In genomic region chr2:93996254-93996653, GRCm38 (mm10) we compare ENCODE assay signal across 40 mouse cellular contexts. TPM values are rescaled to one million over a fixed set of nuclear protein-coding genes. Genes with fewer than 3 reads are reported as not detected.
"Had no signal": no experiment of that assay in that cellular context is flagged by ENCODE, and none has a peak within 500 bp of the region (broad histone marks: within the 10 kb centered on the region; RNA-seq: fewer than 3 reads in every experiment).

Gene Gm27027, minus strand, starts transcription at chr2:93996354.

- H3K27me3 ChIP-seq: heart, embryonic 12.5 days; heart, embryonic 13.5 days; heart, embryonic 15.5 days; hindbrain, embryonic 12.5 days; hindbrain, embryonic 13.5 days; hindbrain, embryonic 15.5 days; intestine, embryonic 15.5 days; kidney, embryonic 15.5 days had no signal

- ATAC-seq: hindbrain, embryonic 16.5 days; hindbrain, postnatal 0 days; inflammation-experienced regulatory T-cells, adult 6 months; intestine, embryonic 15.5 days; intestine, embryonic 16.5 days; intestine, postnatal 0 days had no signal

- DNase-seq: heart, postnatal 10 days; heart, postnatal 14 days; heart, postnatal 36 days; heart, postnatal 4 days; kidney, adult 11 months; kidney, adult 18-20 months; kidney, adult 8-10 months; kidney, adult 9 months; kidney, postnatal 10 days; kidney, postnatal 14 days; kidney, postnatal 4 days; layer of hippocampus, adult 9-11 months; layer of hippocampus, postnatal 36 days had no signal

- H3K4me2 ChIP-seq: heart, embryonic 11.5 days; heart, embryonic 12.5 days; heart, embryonic 13.5 days; heart, embryonic 15.5 days; hindbrain, embryonic 12.5 days; hindbrain, embryonic 13.5 days; hindbrain, embryonic 14.5 days; hindbrain, embryonic 15.5 days; intestine, embryonic 15.5 days; kidney, embryonic 15.5 days had no signal

- H3K9ac ChIP-seq: heart, embryonic 12.5 days; heart, embryonic 13.5 days; heart, embryonic 15.5 days; hindbrain, embryonic 12.5 days; hindbrain, embryonic 13.5 days; hindbrain, embryonic 14.5 days; hindbrain, embryonic 15.5 days; intestine, embryonic 15.5 days; kidney, embryonic 15.5 days had no signal

- H3K4me1 ChIP-seq: intestine, embryonic 15.5 days had no signal

- H3K9me3 ChIP-seq: heart, embryonic 10.5 days; heart, embryonic 12.5 days; heart, embryonic 13.5 days; heart, embryonic 15.5 days; hindbrain, embryonic 10.5 days; hindbrain, embryonic 12.5 days; hindbrain, embryonic 13.5 days; hindbrain, embryonic 15.5 days; intestine, embryonic 15.5 days; kidney, embryonic 15.5 days had no signal

- H3K27ac ChIP-seq: heart, embryonic 10.5 days; heart, embryonic 15.5 days; hindbrain, embryonic 10.5 days; hindbrain, embryonic 12.5 days; hindbrain, embryonic 13.5 days; hindbrain, embryonic 14.5 days; hindbrain, embryonic 15.5 days; hindbrain, postnatal 0 days; intestine, embryonic 15.5 days; kidney, embryonic 15.5 days; kidney, postnatal 0 days; layer of hippocampus, adult 2 months; left cerebral cortex, adult 2 months had no signal

- H3K4me3 ChIP-seq: heart, embryonic 10.5 days; heart, embryonic 12.5 days; heart, embryonic 13.5 days; heart, embryonic 15.5 days; hindbrain, embryonic 10.5 days; hindbrain, embryonic 12.5 days; hindbrain, embryonic 13.5 days; hindbrain, embryonic 15.5 days; intestine, embryonic 15.5 days; kidney, embryonic 15.5 days; layer of hippocampus, adult 2 months; left cerebral cortex, adult 2 months had no signal

RNA-seq across cellular contexts. Expression of gene Gm27027, which starts in this region (rescaled TPM):
- polyA plus RNA-seq: heart, embryonic 10.5 days; heart, embryonic 11.5 days; heart, embryonic 12.5 days; heart, embryonic 13.5 days; heart, embryonic 14.5 days; heart, embryonic 15.5 days; heart, embryonic 16.5 days; heart, postnatal 0 days; hindbrain, embryonic 10.5 days; hindbrain, embryonic 11.5 days; hindbrain, embryonic 12.5 days; hindbrain, embryonic 13.5 days; hindbrain, embryonic 14.5 days; hindbrain, embryonic 15.5 days; hindbrain, embryonic 16.5 days; hindbrain, postnatal 0 days; inflammation-experienced regulatory T-cells, adult 6 months; intestine, embryonic 14.5 days; intestine, embryonic 15.5 days; intestine, embryonic 16.5 days; intestine, postnatal 0 days; kidney, embryonic 15.5 days; kidney, embryonic 16.5 days; kidney, postnatal 0 days; large intestine, adult 2 months had no signal
